Mouse (Mus musculus) heart, embryonic 14.5 days (tissue): ENCODE measurements around the gene Myh4. TPM values are rescaled to one million over a fixed set of nuclear protein-coding genes. Genes with fewer than 3 reads are reported as not detected.

Experiments
- ATAC-seq: fragments of 200-750 bp; cut with Nextera tagmentation; 2 replicates; pipeline ENCODE4 v1.8.0; 2017; ENCODE audit warnings: low read depth, moderate TSS enrichment; ENCODE audit not compliant: insufficient number of reproducible peaks, insufficient read depth, low FRiP score
- H3K27ac ChIP-seq, 2 experiments: fragments of 200-500 bp in 1 of 2; fragments of 300-500 bp in 1 of 2; sonication (generic) in 1 of 2; replicated peaks in 1 of 2; 2 replicates each; pipeline ENCODE4 v1.5.1; 2012 to 2014; ENCODE audit warnings: low read depth in 2 of 2, low read length in 2 of 2, control low read depth in 1 of 2, mild to moderate bottlenecking in 1 of 2, mixed read lengths in 1 of 2; ENCODE audit not compliant: control insufficient read depth in 1 of 2, insufficient read depth in 1 of 2
- H3K27me3 ChIP-seq: fragments of 300-500 bp; sonication (generic); 2 replicates; pipeline ENCODE4 v1.6.1; 2014; ENCODE audit warnings: mild to moderate bottlenecking, low read length, control low read depth; ENCODE audit not compliant: control insufficient read depth, insufficient read depth
- H3K36me3 ChIP-seq: fragments of 300-500 bp; sonication (generic); 2 replicates; pipeline ENCODE4 v1.6.1; 2014; ENCODE audit warnings: mild to moderate bottlenecking, control low read depth, low read length, mixed read lengths; ENCODE audit not compliant: control insufficient read depth, insufficient read depth
- H3K4me1 ChIP-seq, 2 experiments: fragments of 200-500 bp in 1 of 2; fragments of 300-500 bp in 1 of 2; sonication (generic) in 1 of 2; 2 replicates each; pipeline ENCODE4 v1.6.1; 2012 to 2014; ENCODE audit warnings: low read length in 2 of 2, control low read depth in 1 of 2, mixed read lengths in 1 of 2; ENCODE audit not compliant: control insufficient read depth in 2 of 2, insufficient read depth in 2 of 2
- H3K4me2 ChIP-seq: fragments of 300-500 bp; sonication (generic); 2 replicates; pipeline ENCODE4 v1.6.1; 2014; ENCODE audit warnings: mild to moderate bottlenecking, low read length
- H3K4me3 ChIP-seq, 2 experiments: fragments of 200-500 bp in 1 of 2; fragments of 300-500 bp in 1 of 2; sonication (generic) in 1 of 2; 2 replicates each; pipeline ENCODE4 v1.5.1; 2012 to 2014; ENCODE audit warnings: low read length in 2 of 2, mild to moderate bottlenecking in 2 of 2, control low read depth in 1 of 2, low read depth in 1 of 2, moderate library complexity in 1 of 2; ENCODE audit not compliant: control insufficient read depth in 1 of 2, insufficient read depth in 1 of 2
- H3K9ac ChIP-seq: fragments of 300-500 bp; sonication (generic); 2 replicates; pipeline ENCODE4 v1.6.1; 2014; ENCODE audit warnings: mild to moderate bottlenecking, low read length
- H3K9me3 ChIP-seq: fragments of 300-500 bp; sonication (generic); 2 replicates; pipeline ENCODE4 v1.6.1; 2016; ENCODE audit warnings: low read length, control low read depth; ENCODE audit not compliant: control insufficient read depth
- WGBS: fragments of 180-500 bp; shearing (Covaris S2); extraction: QIAGEN DNeasy Blood & Tissue Kit; methylation state at CpG from one replicate; pipeline ENCODE4 v1.1.7; 2014; 5-methylcytosine and 5-hydroxymethylcytosine counted together
- polyA plus RNA-seq: library from polyadenylated mRNA; unstranded; fragments of >200 nt; fragmentation: Nextera tagmentation; extraction: Ambion mirVana; gene quantifications from 2 replicates; pipeline ENCODE4 v1.2.1, GENCODE M21; 2014

Gene Myh4
- polyA plus RNA-seq, 1 experiment from 2014 or later, result not detected

- ATAC-seq, result no peak
- Histone ChIP-seq H3K27ac (no peak overlapping the region), H3K36me3 (no peaks in the 10 kb centered on the region), H3K9me3 (no peaks in the 10 kb centered on the region), H3K27me3 (no peaks in the 10 kb centered on the region), H3K4me3 (no peak overlapping the region), H3K4me1 (no peaks in the 10 kb centered on the region), H3K4me2 (no peak overlapping the region), H3K9ac (no peak overlapping the region)
- WGBS, result 82% methylated on average over 7 of the region's 7 CpGs
Measured at GRCm38 (mm10) chr11:67257048-67257447, 19.2 kb downstream of the Myh4 start.

GRCm38 (mm10) chr11:67260956-67261355 is 23.1 kb downstream of the Myh4 start:
- H3K4me1 ChIP-seq, result no peaks in the 10 kb centered on the region
- H3K27me3 ChIP-seq, result no peaks in the 10 kb centered on the region
- no peaks in the 10 kb centered on the region for H3K36me3 ChIP-seq
- 81% methylated on average over 6 of the region's 6 CpGs for WGBS
- H3K4me3 ChIP-seq, result no peak overlapping the region
- H3K27ac ChIP-seq, result no peak overlapping the region
- no peak overlapping the region for H3K4me2 ChIP-seq
- no peaks in the 10 kb centered on the region for H3K9me3 ChIP-seq
- no peak overlapping the region for H3K9ac ChIP-seq
- no peak for ATAC-seq

GRCm38 (mm10) chr11:67276601-67277174 is 38.9 kb downstream of the Myh4 start, which contains the start of gene Myh8:
Gene Myh8 (plus strand): TSS chr11:67277124.
- Histone ChIP-seq H3K9me3 (no peaks in the 10 kb centered on the region), H3K4me3 (no peak within 1 kb of the TSS), H3K36me3 (no peaks in the 10 kb centered on the region), H3K27ac (no peak within 1 kb of the TSS), H3K27me3 (no peaks in the 10 kb centered on the region), H3K4me2 (no peak within 1 kb of the TSS), H3K9ac (no peak within 1 kb of the TSS), H3K4me1 (no peaks in the 10 kb centered on the region)
- WGBS, result 60% methylated on average over 10 of the region's 10 CpGs
- no peak for ATAC-seq

- no peak overlapping the region for H3K4me2 ChIP-seq
- 70% methylated on average over 1 of the region's 1 CpGs for WGBS
- ATAC-seq, result no peak
Measured at GRCm38 (mm10) chr11:67293440-67293839, 55.6 kb downstream of the Myh4 start.

More at GRCm38 (mm10) chr11:67293440-67293839, 55.6 kb downstream of the Myh4 start:
- Histone ChIP-seq H3K9ac (no peak overlapping the region), H3K4me3 (no peak overlapping the region), H3K27me3 (no peaks in the 10 kb centered on the region), H3K4me1 (no peaks in the 10 kb centered on the region), H3K27ac (no peak overlapping the region), H3K36me3 (no peaks in the 10 kb centered on the region), H3K9me3 (peaks cover 10% of the 10 kb centered on the region; the same call in 1 of the 2 replicates)

Other genes starting within 250 kb of the Myh4 start
- 1.7 and 2.5 TPM in 2 replicates for gene Tmem220, start 212.9 kb upstream of the Myh4 start, polyA plus RNA-seq
- gene Adprm, start 185.4 kb upstream of the Myh4 start, polyA plus RNA-seq, result 17.8 and 20.4 TPM in 2 replicates
- gene Sco1, start 185.4 kb upstream of the Myh4 start, polyA plus RNA-seq, result 20.4 and 23.1 TPM in 2 replicates
- 0.57 TPM in 1 of 2 replicates, not detected in the other for gene Myh3, start 159.7 kb upstream of the Myh4 start, polyA plus RNA-seq
- gene Myh2, start 67.0 kb upstream of the Myh4 start, polyA plus RNA-seq, result not detected in 2 replicates
- 0.28 and 0.30 TPM in 2 replicates for gene Myh1, start 38.0 kb upstream of the Myh4 start, polyA plus RNA-seq
- 1.0 and 1.1 TPM in 2 replicates for gene Myh8, start 39.1 kb downstream of the Myh4 start, polyA plus RNA-seq
- gene Myh13, start 83.6 kb downstream of the Myh4 start, polyA plus RNA-seq, result not detected in 2 replicates
- 7.5 TPM in 2 replicates for gene Gas7, start 217.4 kb downstream of the Myh4 start, polyA plus RNA-seq